Mouse (Mus musculus) adipocyte (in vitro differentiated cells): Measurements from ENCODE around the gene Alg14.

Source experiments
- DNase-seq: peaks from one replicate; pipeline ENCODE4 v3.0.0-alpha.2; 2016; ENCODE audit warnings: low spot score

Gene Alg14

GRCm38 (mm10) chr3:121279679-121280078 is 11.9 kb upstream of the Alg14 start:
- DNase-seq = no peak

DNA sequence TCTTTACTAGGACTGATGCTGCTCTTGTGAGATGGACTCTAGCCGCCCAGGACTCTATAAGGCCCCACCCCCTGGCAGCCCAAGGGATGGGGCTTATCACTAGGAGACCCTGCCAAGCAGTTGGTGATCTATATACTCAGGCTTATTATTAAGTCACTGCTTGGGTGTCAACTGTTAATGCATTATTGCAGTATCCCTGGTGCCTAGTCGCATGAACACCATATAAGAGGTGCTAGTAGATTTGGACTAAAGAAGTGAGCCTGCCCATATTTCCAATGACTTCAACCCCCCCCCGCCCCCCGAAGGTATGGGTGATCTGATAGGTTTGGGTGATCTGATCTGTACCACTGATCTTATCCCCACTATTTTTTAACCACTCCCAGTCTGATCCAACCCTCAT is 8.6 kb upstream of the Alg14 start, which contains the start of gene Tmem56:
Gene Tmem56 (minus strand): TSS at position 101 of the 400 bp plus-strand sequence.
- DNase-seq = no peak

DNA sequence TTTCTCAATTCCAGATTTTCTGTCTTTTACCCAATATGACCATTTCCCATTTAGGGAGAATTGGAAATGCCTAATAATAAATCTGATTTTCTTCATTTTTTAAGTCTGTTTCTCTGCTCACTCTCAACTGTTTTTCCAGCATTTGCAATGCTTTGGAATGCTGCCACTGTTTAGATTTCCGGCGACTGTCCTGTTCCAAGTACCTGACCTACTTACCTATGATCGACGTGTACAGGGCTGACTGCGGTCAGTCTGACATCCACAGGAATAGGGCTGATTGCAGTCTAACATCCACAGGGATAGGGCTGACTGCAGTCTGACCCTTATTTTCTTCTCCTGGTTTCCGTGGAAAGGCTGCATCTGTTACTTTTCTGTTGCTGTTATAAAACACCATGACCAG is 6.4 kb upstream of the Alg14 start:
- DNase-seq = no peak

DNA sequence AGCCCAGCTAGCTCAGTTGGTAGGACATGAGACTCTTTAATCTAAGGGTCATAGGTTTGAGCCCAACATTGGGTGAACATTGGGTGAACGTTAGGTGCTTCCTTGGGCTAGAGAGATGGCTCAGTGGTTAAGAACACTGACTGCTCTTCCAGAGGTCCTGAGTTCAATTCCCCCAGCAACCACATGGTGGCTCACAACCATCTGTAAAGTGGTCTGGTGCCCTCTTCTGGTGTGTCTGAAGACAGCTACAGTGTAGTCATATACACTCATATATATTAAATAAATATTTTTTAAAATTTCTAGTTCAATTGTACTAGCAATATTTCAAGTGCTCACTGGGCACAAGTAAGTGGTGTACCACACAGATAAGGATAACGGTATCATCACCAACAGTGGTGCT is 4.4 kb upstream of the Alg14 start:
- no peak for DNase-seq

DNA sequence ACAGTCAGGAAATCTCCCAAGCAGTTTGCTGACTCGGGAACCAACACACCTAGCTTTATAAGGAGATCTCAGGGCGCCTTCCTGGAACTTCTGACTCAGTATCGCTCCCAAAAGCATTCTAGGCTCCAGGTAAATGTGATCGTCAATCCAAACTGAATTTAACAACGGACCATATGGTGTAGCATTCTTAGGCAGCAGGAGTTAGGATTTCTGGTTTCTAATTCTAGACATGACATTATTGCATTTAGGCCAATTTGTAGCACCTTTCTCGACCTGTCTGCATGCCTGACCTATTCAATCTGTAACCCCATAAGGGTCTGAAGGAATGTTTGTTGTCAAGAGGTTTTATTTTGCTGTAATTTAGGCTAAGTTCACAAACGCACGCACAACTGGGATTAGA is 892 bp upstream of the Alg14 start:
- DNase-seq = no peak

GRCm38 (mm10) chr3:121291225-121291559 is 381 bp upstream of the Alg14 start:
- DNase-seq = no peak

DNA sequence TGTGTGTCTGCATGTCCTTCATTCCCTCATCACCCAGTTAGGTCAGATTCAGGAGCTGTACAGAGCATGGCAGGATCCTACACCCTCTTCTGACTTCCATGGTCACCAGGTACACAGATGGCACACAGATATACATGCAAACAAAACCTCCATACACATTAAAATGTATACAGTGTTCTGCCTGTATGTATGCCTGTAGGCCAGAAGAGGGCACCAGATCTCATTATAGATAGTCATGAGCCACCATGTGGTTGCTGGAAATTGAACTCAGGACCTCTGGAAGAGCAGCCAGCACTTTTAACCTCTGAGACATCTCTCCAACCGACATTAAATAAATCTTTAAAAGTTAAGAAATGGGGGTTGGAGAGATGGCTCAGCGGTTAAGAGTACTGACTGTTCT is 2.6 kb downstream of the Alg14 start:
- no peak for DNase-seq

- DNase-seq = no peak
These were observed 15.1 kb downstream of the Alg14 start for GRCm38 (mm10) chr3:121306641-121307040.

DNA sequence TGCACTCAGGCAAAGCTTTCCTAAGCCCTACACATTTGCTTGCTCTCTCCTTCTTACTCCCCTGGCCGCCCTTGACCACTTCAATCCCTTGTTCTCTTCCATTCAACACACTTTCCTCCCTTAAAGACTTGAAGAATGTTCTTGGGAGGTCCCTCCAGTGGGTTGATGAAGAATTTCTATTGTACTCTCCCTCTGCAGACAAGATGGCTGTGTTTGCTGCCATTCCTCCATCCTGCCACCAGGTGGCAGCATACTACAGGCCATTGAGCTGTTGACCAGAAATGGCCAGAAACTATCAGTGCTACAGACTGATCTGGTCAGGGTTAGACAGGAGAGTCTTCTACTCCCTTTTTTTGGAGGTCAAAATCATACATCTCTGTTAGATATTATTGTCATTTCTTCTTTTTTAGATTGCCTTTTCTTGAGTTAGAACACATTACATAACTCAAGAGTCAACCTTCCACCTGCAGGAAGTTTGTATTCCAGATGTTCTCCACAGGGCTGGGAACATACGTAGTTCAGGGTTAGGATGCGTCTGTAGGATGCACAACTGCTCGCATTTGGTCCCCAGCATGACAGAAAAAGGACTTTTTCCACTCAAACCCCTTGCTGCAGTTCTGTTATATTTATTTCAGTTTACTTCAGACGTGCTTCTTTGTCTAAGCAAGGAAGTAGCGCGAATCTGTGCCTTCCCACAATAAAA is 16.1 kb downstream of the Alg14 start:
- DNase-seq = peak; percentile 88

- no peak for DNase-seq
These were observed 17.4 kb downstream of the Alg14 start for GRCm38 (mm10) chr3:121308935-121309334.

DNA sequence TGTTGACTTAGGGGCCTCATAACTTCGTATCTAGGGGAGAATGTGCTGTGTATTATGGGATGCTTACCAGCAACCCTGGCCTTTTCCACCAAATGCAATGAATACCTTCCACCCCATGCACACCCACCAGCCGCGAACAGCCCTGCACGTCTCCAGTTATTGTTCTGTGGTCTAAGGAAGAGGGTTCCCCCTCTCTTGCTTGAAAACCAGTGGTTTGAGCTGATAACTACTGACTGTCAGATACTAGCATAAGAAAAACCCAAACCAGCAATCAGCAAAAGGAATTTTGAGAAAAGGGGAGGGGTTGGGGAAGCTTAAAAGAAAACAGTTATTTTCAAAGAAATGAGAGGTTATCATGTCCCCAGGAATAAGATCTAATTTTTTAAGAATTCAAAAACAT is 17.9 kb downstream of the Alg14 start:
- no peak for DNase-seq

- DNase-seq = peak; percentile 50
These were observed 18.5 kb downstream of the Alg14 start for GRCm38 (mm10) chr3:121309896-121310714.

GRCm38 (mm10) chr3:121312426-121312825 is 20.9 kb downstream of the Alg14 start:
- no peak for DNase-seq

DNA sequence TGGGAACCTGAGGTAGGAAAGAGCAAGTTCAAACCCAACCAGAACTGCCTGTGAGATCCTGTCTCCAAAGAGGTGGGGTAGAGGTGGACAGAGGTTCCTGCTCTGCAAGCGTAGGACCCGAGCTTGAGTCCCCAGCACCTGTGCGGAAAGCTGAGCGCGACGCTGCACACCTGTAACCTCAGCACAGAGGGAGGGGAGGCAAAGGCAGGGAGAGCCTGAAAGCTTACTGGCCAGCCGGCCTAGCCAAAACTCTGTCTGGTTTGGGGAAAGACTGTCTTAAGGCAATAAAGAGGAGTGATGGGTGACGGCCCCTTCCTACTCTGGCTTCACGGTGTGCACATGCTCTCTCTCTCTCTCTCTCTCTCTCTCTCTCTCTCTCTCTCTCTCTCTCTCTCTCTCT is 21.4 kb downstream of the Alg14 start:
- DNase-seq = no peak

DNA sequence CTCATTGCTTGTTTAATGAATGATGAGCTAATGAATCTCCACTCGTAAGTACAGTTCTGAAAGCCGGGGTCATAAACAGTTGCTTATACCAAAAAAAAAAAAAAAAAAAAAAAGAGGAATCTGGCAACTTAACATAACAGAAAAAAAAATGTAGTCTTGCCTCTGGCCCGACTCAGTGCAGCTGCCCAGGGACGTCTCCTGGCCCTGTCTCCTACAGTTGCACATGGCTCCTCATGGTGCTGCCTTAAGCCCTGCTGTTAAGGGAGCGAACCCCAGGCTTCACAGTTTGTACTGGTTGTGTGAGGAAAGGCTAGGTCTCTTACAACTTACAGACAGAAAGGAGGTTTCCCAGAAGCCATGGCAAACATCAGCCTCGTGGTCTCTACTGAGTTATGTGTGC is 22.6 kb downstream of the Alg14 start:
- DNase-seq = no peak

DNA sequence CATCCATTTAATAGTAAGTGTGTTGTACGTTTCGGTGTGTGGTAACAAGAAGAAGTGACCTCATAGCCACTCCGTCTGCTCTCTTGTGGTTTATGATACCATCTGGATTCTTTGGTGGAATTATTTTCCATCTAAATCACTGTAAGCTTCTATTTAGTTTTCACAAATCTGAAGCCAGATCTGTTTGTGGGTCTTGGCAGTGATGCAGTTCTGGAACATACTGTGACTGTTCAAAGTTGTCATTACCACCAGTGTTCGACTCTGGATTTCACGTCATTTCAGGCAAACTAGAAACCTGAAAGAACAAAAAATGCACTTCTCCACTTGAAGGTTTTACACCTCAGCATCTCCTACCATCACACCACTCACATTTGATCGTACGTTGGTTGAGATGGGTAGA is 23.9 kb downstream of the Alg14 start:
- no peak for DNase-seq

- DNase-seq = no peak
These were observed 28.3 kb downstream of the Alg14 start for GRCm38 (mm10) chr3:121319906-121320305.

DNA sequence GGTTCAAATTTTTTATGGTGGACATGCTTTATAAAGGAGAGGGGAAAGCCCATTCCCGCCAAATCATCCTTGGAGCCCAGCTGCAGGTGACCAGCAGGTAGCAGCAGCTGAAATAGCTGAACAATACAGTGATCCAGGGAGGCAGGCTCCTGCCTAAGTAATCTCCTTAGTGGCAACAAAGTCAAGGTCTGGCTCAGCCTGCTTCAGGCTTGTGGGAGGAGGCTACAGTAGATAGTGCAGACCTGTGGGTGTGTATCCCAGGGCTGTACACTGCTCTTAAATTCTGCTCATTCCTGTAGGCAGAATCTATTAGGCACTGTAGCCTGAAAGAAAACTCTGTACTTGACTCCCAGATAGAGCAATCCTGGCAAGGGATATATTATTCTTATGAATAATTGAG is 29.3 kb downstream of the Alg14 start:
- no peak for DNase-seq

GRCm38 (mm10) chr3:121323371-121323770 is 31.8 kb downstream of the Alg14 start:
- no peak for DNase-seq

- peak; percentile 6 for DNase-seq
These were observed 35.8 kb downstream of the Alg14 start for GRCm38 (mm10) chr3:121327406-121327805.

DNA sequence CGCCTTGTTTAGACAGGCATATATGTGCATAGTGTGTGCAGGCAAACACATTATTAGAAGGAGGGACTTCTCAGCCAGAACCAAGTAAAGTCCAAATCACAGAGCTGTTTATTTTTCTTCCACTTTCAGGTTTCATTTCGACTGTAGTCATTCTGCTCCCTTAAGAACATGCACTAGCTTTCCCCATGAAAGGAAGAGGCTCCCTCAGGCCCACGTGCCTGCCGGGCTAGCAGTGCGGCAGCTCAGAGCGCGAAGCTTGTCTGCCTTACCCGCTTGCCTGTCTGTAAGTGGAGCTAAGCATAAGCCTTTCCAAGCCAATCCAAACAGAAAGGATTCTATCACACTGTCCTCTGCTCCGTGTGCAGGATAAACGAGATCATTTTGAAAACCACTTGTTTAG is 38.1 kb downstream of the Alg14 start:
- DNase-seq = no peak

DNA sequence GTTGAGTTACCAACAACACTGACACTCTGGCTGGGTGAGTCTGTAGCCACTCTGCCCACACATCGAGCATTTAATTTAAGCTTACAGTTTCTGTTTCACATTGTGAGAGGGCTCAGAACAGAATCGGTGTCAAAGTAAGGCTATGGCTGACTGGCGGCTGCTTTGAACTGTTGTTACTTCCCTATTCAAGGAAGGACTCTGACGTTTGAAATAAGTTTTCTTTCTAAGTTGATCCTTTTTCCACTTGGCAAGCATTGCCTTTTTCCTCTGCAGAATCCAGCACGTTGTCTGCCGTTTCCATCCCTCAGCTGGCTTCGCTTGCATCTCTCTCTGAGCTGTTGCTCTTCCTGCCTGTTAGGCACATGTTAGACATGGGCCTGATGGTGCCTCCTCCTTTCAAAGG is 38.7 kb downstream of the Alg14 start:
- DNase-seq = no peak

GRCm38 (mm10) chr3:121336234-121336890 is 44.8 kb downstream of the Alg14 start:
- no peak for DNase-seq
